Mouse (Mus musculus): ENCODE measurements at regions not wholly inside any gene's neighbourhood (a gene's known extent, or its start where the extent isn't known, plus 50 kb on each side); places are given as distances from the start of the nearest gene placed in this dataset.

- no peaks in the 10 kb centered on the region for H3K9me3 ChIP-seq
- no peaks in the 10 kb centered on the region for H3K36me3 ChIP-seq
- 80% methylated on average over 1 of the region's 1 CpGs for WGBS
- H3K9ac ChIP-seq, result no peak overlapping the region
- H3K4me2 ChIP-seq, result no peak overlapping the region
- H3K4me1 ChIP-seq (replicated peaks), result no peaks in the 10 kb centered on the region
- H3K4me3 ChIP-seq, result no peak overlapping the region
- H3K27ac ChIP-seq (replicated peaks), result no peak overlapping the region
- H3K27me3 ChIP-seq, result no peaks in the 10 kb centered on the region
- ATAC-seq (ENCODE audit: low FRiP score, low read depth), result no peak
Observed at GRCm38 (mm10) chr2:117759491-117760013, 352.1 kb upstream of the Thbs1 start.

- no peaks in the 10 kb centered on the region for H3K9me3 ChIP-seq
- H3K4me3 ChIP-seq, result no peak overlapping the region
- no peak for ATAC-seq (ENCODE audit: low FRiP score, low read depth)
- no peaks in the 10 kb centered on the region for H3K4me1 ChIP-seq (replicated peaks)
- H3K4me2 ChIP-seq, result no peak overlapping the region
- WGBS, result 95% methylated on average over 1 of the region's 1 CpGs
- H3K27me3 ChIP-seq, result no peaks in the 10 kb centered on the region
- H3K9ac ChIP-seq, result no peak overlapping the region
- H3K27ac ChIP-seq (replicated peaks), result no peak overlapping the region
- no peaks in the 10 kb centered on the region for H3K36me3 ChIP-seq
Observed at GRCm38 (mm10) chr2:117763631-117764030, 348.0 kb upstream of the Thbs1 start.

DNA sequence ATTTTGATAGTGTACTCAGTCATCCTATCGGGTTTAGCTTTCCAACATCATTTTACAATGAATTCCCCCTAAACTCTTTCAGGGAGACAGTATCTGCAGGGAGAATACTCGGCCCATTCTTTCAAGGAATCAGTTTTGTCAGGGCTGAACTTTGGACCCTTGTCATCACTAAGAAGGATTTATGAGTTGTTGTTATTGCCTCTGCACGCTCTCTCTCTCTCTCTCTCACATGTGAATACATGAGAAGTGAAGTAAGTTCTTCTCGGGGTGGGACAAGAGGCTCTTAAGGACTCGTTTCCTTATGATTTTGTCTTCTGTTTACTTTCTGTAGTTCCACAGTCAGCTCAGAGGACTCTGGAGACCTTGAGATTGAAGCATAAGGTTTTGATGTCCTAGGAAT, 346.1 kb upstream of the Thbs1 start:
- no peak overlapping the region for H3K4me2 ChIP-seq
- no peak for ATAC-seq (ENCODE audit: low FRiP score, low read depth)
- no peak overlapping the region for H3K27ac ChIP-seq (replicated peaks)
- no peaks in the 10 kb centered on the region for H3K36me3 ChIP-seq
- H3K9me3 ChIP-seq, result no peaks in the 10 kb centered on the region
- H3K4me3 ChIP-seq, result no peak overlapping the region
- no peaks in the 10 kb centered on the region for H3K27me3 ChIP-seq
- H3K4me1 ChIP-seq (replicated peaks), result no peaks in the 10 kb centered on the region
- H3K9ac ChIP-seq, result no peak overlapping the region
- WGBS, result 82% methylated on average over 5 of the region's 5 CpGs

DNA sequence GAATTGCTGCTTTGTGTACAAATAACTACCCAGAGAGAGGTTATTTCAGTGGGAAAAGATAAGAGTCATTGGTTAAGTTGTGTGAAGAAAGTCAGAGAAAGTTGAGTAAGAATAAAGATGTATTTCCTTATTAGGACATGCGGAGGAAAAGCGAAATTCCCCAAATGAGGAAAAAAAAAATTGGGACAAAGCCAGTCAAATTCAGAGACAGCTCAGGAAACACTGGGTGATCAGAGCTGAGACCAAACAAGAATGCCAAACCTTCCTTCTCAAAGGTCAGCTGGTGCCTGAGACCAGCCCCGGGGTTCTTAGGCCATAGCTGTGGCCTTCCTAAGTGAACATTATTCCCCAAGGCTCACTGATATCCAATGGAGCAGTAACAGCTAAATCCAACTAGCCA, 345.2 kb upstream of the Thbs1 start:
- H3K9ac ChIP-seq, result no peak overlapping the region
- H3K4me1 ChIP-seq (replicated peaks), result no peaks in the 10 kb centered on the region
- no peaks in the 10 kb centered on the region for H3K9me3 ChIP-seq
- no peak for ATAC-seq (ENCODE audit: low FRiP score, low read depth)
- no peak overlapping the region for H3K27ac ChIP-seq (replicated peaks)
- H3K27me3 ChIP-seq, result no peaks in the 10 kb centered on the region
- no peaks in the 10 kb centered on the region for H3K36me3 ChIP-seq
- 95% methylated on average over 3 of the region's 3 CpGs for WGBS
- H3K4me2 ChIP-seq, result no peak overlapping the region
- H3K4me3 ChIP-seq, result no peak overlapping the region

DNA sequence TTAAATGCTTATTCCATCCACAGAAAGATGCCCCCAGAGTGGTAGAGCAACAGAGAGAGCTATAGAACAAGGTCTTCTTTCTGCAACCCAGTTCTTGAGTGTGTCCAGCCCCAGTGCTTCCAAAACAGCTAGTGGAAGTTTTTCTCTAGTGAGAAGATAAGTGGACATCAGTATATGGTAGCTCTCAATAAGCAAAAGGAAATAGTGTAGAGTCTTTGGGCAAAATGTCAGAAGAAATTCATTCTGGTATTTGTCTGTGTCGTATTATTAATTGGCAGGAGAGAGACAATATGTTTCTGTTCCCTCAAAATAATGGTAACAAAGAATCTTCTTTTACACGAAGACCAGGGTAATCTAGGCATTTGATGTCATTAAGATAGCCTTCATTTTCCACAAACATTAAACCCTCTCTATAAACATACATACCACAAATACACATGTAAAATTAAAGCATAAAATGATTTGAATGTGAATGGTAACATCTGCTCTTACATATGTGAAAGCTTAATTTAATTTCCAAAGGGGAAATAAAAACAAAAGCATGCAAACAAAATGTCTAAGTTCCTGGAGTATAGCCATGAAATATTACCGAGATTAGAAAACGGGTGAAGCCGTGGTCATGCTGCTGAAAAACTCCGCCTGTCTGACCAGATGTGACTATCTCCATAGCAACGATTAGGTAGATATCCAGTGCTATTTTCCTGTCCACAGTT, 342.1 kb upstream of the Thbs1 start:
- Histone ChIP-seq H3K36me3 (no peaks in the 10 kb centered on the region), H3K27ac (replicated peaks) (no peak overlapping the region), H3K9me3 (no peaks in the 10 kb centered on the region), H3K27me3 (no peaks in the 10 kb centered on the region), H3K9ac (no peak overlapping the region), H3K4me3 (no peak overlapping the region), H3K4me2 (no peak overlapping the region), H3K4me1 (replicated peaks) (no peaks in the 10 kb centered on the region)
- whole genome bisulfite sequencing, result 62% methylated on average over 7 of the region's 7 CpGs
- no peak for ATAC-seq (ENCODE audit: low FRiP score, low read depth)

- no peaks in the 10 kb centered on the region for H3K9me3 ChIP-seq
- H3K4me2 ChIP-seq, result no peak overlapping the region
- no peak overlapping the region for H3K4me3 ChIP-seq
- H3K27me3 ChIP-seq, result no peaks in the 10 kb centered on the region
- no peaks in the 10 kb centered on the region for H3K36me3 ChIP-seq
- ATAC-seq (ENCODE audit: low FRiP score, low read depth), result no peak
- H3K27ac ChIP-seq (replicated peaks), result no peak overlapping the region
- no peaks in the 10 kb centered on the region for H3K4me1 ChIP-seq (replicated peaks)
- no peak overlapping the region for H3K9ac ChIP-seq
- WGBS, result 85% methylated on average over 3 of the region's 3 CpGs
Observed at GRCm38 (mm10) chr2:117770115-117770485, 341.6 kb upstream of the Thbs1 start.

DNA sequence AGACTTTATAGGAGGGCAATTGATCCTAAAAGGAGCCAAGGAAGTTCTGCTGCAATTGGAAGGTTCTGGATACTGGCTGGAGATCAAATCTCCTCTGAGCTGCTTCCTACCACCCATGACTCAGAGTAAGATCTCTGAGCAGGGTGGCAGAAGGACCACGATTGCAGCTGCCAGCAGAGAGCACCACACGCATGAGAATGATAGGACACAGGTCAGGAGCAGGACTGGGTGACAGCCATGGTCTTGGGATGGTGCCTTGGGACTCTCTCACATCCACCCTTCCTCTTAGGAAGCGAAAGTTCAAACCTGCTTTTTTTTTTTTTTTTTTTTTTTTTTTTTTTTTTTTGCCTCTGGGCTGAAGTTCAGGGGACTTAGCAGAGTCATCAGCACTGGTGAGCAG, 331.4 kb upstream of the Thbs1 start:
- Histone ChIP-seq H3K4me1 (replicated peaks) (no peaks in the 10 kb centered on the region), H3K36me3 (no peaks in the 10 kb centered on the region), H3K4me2 (no peak overlapping the region), H3K4me3 (no peak overlapping the region), H3K9me3 (no peaks in the 10 kb centered on the region), H3K27ac (replicated peaks) (no peak overlapping the region), H3K9ac (no peak overlapping the region), H3K27me3 (no peaks in the 10 kb centered on the region)
- no peak for ATAC-seq (ENCODE audit: low FRiP score, low read depth)
- WGBS, result 85% methylated on average over 3 of the region's 3 CpGs

DNA sequence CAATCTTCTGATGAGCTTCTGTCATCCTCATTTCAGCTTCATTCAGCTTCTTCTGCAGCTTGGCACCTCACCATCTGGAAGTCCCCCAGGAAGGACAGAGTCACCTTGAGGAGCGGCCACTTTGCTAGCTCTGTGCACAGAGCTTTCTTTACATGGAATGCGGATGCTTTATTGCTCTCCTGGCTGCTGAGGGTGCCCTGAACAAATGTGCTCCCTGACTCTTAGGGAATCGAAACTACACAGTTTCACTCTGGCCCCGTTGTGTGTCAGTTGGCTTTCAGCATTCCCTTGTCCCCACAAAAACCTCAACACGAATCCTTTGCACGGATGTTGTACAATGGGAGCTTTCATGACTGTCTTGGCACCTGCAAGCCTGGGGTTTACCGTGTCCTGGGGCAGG, 330.9 kb upstream of the Thbs1 start:
- Histone ChIP-seq H3K27me3 (no peaks in the 10 kb centered on the region), H3K4me3 (no peak overlapping the region), H3K27ac (replicated peaks) (no peak overlapping the region), H3K36me3 (no peaks in the 10 kb centered on the region), H3K4me2 (no peak overlapping the region), H3K9me3 (no peaks in the 10 kb centered on the region), H3K9ac (no peak overlapping the region), H3K4me1 (replicated peaks) (no peaks in the 10 kb centered on the region)
- 81% methylated on average over 7 of the region's 7 CpGs for WGBS
- ATAC-seq (ENCODE audit: low FRiP score, low read depth), result no peak

- no peaks in the 10 kb centered on the region for H3K36me3 ChIP-seq
- no peak overlapping the region for H3K4me2 ChIP-seq
- H3K9me3 ChIP-seq, result no peaks in the 10 kb centered on the region
- no peak overlapping the region for H3K4me3 ChIP-seq
- no peak overlapping the region for H3K9ac ChIP-seq
- WGBS, result 64% methylated on average over 1 of the region's 1 CpGs
- H3K4me1 ChIP-seq (replicated peaks), result no peaks in the 10 kb centered on the region
- ATAC-seq (ENCODE audit: low FRiP score, low read depth), result no peak
- H3K27ac ChIP-seq (replicated peaks), result no peak overlapping the region
- H3K27me3 ChIP-seq, result no peaks in the 10 kb centered on the region
Observed at GRCm38 (mm10) chr2:117787321-117787720, 324.4 kb upstream of the Thbs1 start.

GRCm38 (mm10) chr2:117794285-117794684, 317.4 kb upstream of the Thbs1 start:
- Histone ChIP-seq H3K9ac (no peak overlapping the region), H3K36me3 (no peaks in the 10 kb centered on the region), H3K4me3 (no peak overlapping the region), H3K9me3 (no peaks in the 10 kb centered on the region), H3K27ac (replicated peaks) (no peak overlapping the region), H3K4me1 (replicated peaks) (no peaks in the 10 kb centered on the region), H3K27me3 (no peaks in the 10 kb centered on the region), H3K4me2 (no peak overlapping the region)
- 80% methylated on average over 1 of the region's 1 CpGs for WGBS
- no peak for ATAC-seq (ENCODE audit: low FRiP score, low read depth)

GRCm38 (mm10) chr2:117801946-117802600, 309.6 kb upstream of the Thbs1 start:
- H3K36me3 ChIP-seq, result no peaks in the 10 kb centered on the region
- H3K4me1 ChIP-seq (replicated peaks), result no peaks in the 10 kb centered on the region
- no peak for ATAC-seq (ENCODE audit: low FRiP score, low read depth)
- H3K9ac ChIP-seq, result no peak overlapping the region
- no peaks in the 10 kb centered on the region for H3K27me3 ChIP-seq
- no peak overlapping the region for H3K4me3 ChIP-seq
- H3K4me2 ChIP-seq, result no peak overlapping the region
- no peak overlapping the region for H3K27ac ChIP-seq (replicated peaks)
- H3K9me3 ChIP-seq, result no peaks in the 10 kb centered on the region

GRCm38 (mm10) chr2:117802686-117803085, 309.0 kb upstream of the Thbs1 start:
- Histone ChIP-seq H3K4me2 (no peak overlapping the region), H3K36me3 (no peaks in the 10 kb centered on the region), H3K27me3 (no peaks in the 10 kb centered on the region), H3K27ac (replicated peaks) (no peak overlapping the region), H3K4me3 (no peak overlapping the region), H3K9me3 (no peaks in the 10 kb centered on the region), H3K9ac (no peak overlapping the region), H3K4me1 (replicated peaks) (no peaks in the 10 kb centered on the region)
- WGBS, result 78% methylated on average over 2 of the region's 2 CpGs
- no peak for ATAC-seq (ENCODE audit: low FRiP score, low read depth)

- Histone ChIP-seq H3K27me3 (no peaks in the 10 kb centered on the region), H3K36me3 (no peaks in the 10 kb centered on the region), H3K9ac (no peak overlapping the region), H3K27ac (replicated peaks) (no peak overlapping the region), H3K4me3 (no peak overlapping the region), H3K4me2 (no peak overlapping the region), H3K9me3 (no peaks in the 10 kb centered on the region), H3K4me1 (replicated peaks) (no peaks in the 10 kb centered on the region)
- ATAC-seq (ENCODE audit: low FRiP score, low read depth), result no peak
Observed at GRCm38 (mm10) chr2:117804686-117805085, 307.0 kb upstream of the Thbs1 start.

Measured in hindbrain, embryonic 15.5 days (tissue).